Mouse (Mus musculus) left cerebral cortex, postnatal 10 days (tissue): ENCODE measurements at regions not wholly inside any gene's neighbourhood (a gene's known extent, or its start where the extent isn't known, plus 50 kb on each side); places are given as distances from the start of the nearest gene placed in this dataset.
"Not testable (repeated sequence)": the region's sequence is repeated elsewhere in the genome, so short reads cannot be mapped to it uniquely, and the experiment has no call there.

Source experiments
- DNase-seq, 2 experiments: peaks; one replicate each; pipeline ENCODE4 v3.0.0; 2021 to 2022; ENCODE audit warnings: low spot score in 2 of 2, mixed read lengths in 1 of 2; ENCODE audit errors: extremely low spot score in 1 of 2
- intact Hi-C: fragments of 180-260 bp; cut with DNase I; formaldehyde crosslinking; loops from one replicate; pipeline ENCODE4 v1.15.1; 2025

DNA sequence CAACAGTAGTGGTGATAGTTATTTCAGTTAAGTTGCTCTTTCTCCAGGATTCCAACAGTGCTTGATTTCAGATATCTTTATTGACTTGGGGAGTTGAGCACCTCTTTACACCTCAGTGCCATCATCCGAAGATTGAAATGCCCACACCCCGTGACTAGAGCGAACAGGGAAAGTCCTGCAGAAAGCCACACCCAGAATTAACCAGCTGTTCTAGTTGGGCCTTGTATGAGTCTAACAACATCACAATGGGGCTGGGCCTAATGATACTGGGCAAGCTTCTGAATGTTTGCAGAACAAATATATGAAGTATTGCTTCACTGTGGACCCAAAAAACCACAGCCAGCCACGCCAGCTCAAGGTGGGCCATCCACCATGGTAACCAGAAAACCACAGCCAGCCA, 100.1 kb upstream of the Rasgrp1 start:
- DNase-seq, result no peak
- intact Hi-C loops, result no loop called here

DNA sequence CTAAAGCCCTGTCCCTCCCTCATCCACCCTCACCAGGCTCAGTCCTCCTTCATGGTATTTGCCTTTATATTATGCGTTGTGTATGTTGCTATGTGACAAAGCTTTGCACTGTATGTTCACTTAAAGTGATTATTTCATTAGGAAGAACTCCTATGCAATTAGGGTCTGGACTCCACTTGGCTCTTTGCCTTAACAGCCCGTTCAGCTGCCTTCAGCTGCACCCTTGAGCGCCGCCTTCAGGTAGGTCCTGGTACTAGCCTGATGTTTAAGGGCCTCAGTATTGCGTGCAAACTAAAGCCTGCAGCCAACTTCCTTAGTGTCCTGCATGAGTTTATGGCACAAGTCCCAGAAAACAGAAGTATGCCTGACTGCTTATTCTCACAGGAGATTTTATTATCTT, 101.9 kb upstream of the Rasgrp1 start:
- intact Hi-C loops, result no loop called here
- DNase-seq, result peak in 1 of 2 experiments; percentile 53

DNA sequence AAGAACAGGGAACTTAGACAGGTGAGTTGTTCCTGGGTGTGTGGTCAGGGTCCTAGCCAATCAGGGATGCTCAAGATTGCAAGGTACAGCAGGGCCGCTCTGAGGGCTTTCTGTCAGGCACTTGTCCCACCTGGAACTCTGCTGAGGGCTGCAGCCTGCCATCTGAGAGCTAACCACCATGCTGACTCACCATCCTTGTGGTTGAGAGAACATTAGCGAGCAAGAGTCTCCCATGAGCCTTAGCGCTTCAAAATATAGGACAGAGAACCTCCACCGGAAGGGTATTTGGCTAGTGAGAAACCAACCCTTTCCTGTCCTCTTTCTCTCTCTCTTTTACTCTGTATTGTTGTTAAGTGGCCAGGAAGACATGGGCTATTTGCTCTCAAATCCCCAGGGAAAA, 104.1 kb upstream of the Rasgrp1 start:
- intact Hi-C loops, result no loop called here
- no peak for DNase-seq

DNA sequence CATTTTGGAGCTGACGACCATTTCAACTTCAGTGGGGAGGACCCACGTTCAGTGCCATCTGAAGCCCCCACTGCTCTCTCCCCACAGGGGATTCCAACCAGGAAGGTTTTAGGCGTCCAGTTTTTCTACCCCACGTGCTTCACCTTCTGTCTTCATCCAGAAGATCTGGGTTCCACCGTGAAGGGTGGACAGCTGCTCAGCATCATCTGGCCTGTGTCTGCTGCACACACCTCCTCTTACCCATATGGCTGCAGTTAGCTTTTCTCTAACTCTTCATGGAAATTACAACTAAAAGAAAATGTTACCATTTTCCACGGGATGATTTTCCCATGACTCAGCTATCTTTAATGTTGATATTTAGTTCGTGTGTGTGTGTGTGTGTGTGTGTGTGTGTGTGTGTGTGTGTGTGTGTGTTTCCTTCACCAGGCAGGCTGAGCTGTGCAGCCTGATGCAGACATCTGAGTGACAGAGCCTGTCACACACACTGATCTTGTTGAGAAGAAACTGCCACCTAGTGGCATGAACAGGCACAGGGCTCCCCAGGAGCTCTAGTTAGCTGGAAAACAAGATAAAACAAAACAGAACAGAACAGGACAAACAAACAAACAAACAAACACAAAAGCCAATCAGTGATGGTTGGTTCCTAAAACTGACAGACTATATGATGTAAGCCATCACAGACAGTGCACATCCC, 107.5 kb upstream of the Rasgrp1 start:
- peak; percentile 38 to 43 for DNase-seq
- intact Hi-C loops, result no loop called here

DNA sequence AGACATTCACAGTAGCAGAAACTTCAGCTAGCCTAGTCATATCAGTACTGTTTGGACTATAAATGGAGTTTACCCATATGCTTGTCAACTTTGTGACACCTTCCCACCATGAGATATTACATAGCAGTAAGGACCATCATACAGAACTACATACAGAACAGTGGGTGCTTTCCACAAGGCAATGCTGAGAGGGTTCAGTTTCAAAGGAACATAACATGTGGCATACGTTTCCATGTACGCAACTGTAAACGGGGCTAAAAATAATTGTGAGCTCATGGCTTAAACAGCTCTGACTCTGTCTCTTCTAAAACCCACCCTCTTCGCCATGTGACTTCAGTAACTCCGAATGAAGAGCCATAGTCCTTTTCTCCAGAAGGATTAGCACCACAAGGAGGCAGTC, 109.0 kb upstream of the Rasgrp1 start:
- intact Hi-C loops, result no loop called here
- DNase-seq, result no peak

DNA sequence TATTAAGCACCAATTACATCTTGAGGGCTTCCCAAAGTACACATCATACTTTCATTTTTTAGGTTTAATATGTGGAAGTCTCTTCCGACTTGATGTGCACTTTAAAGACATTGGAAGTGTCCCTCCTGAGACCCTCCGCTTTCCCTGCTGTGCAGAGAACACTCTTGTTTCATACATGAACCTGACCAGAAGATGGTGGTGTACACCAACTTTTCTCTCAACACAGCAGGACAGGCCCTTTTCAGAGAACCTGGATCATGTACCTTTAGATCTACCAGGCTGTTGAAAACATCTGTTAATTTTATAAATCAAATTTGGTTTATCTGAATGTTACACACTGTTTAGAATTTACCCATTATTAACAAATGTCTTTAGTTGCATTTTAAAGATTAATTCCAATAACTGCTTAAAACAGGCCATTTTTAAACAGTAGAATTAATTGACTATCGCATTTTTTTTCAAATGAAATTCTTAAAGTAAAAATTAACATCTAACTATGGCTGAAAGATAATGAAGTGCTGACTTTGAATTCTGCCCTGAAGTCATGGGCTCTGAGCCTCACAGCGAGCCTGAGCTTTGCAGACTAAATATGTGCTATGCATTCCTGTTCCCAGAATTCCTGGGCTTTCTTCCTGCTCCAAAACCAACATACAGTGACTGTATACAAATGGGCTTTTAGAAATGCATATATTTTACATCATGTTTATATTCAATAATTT, 112.4 kb upstream of the Rasgrp1 start:
- intact Hi-C loops, result loop anchor here (2.0 kb wide), 2 partner anchors 656 to 790 kb away; partner anchors contain the start of gene Thbs1
- DNase-seq, result peak in 1 of 2 experiments; percentile 38

DNA sequence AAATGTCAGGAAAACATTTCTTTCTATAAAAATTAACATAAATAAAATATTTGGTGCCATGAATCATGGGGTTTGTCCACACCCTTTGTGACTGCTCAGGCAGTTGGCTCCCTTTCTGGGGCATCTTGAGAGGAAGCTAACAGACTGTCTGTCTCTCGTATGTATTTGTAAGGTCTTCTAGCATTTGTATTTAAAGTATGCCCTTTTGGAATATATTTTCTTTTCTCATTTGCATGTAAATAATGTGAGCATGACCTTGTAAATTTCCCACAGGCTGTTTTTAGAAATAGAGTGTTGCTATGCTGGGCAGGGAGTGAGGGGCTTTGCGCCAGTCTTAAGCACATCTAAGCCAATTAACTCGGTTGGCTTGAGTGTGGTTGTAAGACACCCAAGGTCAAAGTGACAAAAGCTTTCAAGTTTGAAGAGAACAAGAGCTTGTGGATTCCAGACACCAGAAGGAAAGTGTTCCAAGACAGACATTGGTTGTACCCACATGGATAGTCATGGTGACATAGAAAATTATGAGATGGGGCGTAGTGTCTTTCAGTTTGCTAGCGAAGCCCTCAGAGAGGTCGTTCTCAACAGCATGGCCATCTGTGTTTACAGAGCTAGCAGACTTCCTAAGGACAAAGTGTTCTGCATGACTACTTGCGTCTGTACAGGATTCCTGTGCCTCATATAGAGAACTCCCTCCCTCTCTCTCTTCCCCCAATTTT, 113.1 kb upstream of the Rasgrp1 start:
- DNase-seq, result no peak
- intact Hi-C loops, result loop anchor here (2.0 kb wide), 2 partner anchors 655 to 789 kb away; partner anchors contain the start of gene Thbs1

DNA sequence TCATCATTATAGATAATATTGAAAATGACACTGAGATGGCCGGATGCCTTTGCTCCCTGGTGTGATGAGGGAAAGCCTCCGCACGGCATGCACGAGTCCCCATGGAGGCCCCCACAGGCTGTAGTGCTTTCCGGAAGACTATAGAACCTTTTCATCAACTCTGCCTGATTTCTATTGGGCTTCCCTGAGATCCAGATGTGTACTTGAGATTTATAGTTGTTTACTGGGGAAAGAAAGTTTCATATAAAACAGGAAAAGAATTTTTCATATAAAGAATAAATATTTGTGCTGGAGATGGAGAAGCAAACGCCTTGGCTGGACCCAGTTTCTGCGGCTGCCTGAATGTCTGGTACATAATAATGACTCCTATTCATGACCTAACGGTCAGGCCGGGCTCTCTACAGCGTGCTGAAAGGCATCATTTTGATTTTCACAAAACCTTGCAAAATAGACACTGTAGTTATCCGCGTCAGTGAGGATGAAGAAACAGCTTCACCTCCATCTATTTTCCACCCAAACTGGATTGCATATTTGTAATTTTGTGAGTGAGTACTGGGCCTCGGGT, 113.7 kb upstream of the Rasgrp1 start:
- DNase-seq, result no peak
- intact Hi-C loops, result no loop called here

DNA sequence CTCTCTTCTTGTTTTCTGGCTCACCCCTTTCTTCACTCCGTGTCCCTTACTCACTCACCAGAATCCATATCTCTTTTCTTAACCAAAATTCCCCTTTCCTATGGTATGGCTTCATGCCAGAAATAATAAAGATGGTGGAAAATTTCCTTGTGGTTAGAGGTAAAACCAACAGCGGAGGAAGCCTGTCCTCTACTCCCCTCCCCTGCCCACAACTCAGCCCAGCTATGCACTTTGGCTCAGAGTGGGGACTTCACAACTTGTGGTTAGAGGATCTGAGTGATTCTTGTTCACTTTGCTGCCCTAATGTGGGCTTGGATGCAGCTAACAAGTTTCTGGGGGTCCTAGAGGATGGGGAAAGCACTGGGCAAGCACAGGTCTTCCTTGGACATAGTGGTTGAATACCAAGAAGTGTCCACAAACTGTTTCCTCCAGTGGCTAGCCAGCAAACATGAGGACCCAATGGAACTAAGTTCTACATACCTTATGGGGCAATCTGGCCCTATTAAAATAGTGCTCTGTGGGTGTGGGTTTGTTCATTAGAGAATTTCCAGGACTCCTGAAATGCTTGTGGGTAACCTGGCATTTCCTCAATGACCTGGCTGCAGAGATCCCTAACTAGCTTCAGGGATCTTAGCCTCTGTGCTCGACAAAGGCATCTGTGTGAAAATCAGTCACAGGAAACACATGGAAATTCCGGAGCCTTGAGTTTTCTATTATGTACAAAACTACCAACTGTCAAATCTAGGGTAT, 118.9 kb upstream of the Rasgrp1 start:
- DNase-seq, result no peak
- intact Hi-C loops, result no loop called here

DNA sequence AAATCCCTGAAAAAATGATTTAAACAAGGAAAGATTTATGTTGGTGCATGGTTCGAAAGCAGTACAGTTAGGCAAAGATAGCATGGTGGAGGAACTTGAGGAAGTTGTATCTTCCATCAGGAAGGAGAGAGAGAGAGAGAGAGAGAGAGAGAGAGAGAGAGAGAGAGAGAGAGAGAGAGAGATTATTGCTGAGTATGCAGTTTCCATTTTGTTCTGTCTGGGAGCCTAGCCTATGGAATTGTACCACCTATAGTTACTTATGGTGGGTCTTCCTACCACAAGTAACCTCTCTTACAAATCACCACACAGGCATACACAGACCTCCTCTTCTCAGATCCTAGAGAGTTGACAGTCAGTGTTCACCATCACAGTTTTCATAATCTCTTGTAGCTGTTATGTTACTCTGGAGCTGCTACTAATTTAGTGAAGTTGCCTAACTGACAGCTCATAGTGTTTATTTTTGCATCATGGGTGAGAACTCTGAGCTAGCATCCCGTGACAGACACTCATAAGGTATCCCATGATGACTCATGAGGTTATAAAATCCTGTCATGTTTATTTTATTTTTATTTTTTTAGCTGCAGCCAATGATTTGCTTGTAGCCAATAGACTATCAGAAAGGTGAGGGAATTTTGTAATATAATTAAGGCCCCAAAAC, 132.2 kb upstream of the Rasgrp1 start:
- intact Hi-C loops, result no loop called here

DNA sequence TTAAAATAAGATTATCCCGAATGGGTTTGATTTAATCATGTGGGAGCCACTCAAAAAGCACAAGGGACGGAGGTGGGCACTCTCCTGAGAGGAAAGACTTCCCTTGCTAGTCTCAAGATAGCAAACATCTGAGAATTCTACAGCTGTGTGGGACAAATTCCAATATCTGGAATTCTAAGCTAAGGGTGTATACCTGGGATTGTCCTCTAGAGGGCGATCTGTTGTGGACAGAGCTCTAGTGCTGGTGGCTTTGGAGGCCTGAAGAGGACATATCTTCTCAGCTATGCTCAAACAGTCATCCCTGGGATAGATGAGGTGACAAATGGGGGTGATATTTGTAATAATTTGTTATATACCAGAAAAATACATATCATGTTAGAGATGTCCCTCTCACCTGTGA, 132.8 kb upstream of the Rasgrp1 start:
- no peak for DNase-seq
- intact Hi-C loops, result no loop called here

More for the DNA sequence above, 132.2 kb upstream of the Rasgrp1 start:
- no peak for DNase-seq

DNA sequence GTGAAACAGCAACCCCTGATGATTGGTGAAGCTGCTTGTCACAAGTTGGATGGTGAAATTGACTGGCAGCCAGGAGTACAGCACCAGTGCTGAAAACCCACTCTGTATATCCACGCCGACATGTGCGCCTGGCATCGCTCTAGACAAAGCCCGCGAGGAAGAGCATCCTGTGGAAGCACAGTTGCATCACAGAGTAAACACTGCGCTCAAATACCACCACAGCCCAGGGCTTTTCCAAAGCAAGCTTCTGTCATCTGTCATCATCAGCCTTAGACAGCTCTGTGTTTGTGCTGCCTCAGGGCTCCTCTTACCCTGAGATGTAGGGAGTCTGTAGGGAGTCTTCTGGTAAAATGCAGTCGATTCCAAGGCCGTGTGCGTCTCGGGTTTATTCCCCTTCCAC, 134.7 kb upstream of the Rasgrp1 start:
- not testable (repeated sequence) for DNase-seq

DNA sequence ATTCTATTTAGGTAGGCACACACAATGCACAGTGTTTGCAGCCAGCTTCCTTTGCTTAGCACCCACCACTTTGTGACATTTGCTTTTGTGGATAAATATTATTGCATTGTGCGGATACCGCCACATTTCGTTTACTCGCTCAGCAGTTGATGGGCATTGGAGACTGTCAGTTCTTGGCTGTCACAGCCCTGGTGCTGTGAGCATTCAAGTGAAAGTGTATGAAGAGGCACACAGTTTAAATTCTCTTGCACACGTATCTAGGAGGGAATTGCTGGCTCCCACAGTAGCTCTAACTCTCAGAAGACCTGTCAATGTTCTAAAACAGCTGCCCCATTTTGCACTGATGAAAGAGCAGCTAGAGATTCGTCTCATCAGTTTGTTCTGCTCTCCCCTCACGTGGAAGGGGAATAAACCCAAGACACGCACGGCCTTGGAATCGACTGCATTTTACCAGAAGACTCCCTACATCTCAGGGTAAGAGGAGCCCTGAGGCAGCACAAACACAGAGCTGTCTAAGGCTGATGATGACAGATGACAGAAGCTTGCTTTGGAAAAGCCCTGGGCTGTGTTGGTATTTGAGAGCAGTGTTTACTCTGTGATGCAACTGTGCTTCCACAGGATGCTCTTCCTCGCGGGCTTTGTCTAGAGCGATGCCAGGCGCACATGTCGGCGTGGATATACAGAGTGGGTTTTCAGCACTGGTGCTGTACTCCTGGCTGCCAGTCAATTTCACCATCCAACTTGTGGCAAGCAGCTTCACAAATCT, 136.6 kb upstream of the Rasgrp1 start:
- intact Hi-C loops, DNase-seq: not testable (repeated sequence)

More for the DNA sequence above, 134.7 kb upstream of the Rasgrp1 start:
- intact Hi-C loops, result not testable (repeated sequence)

DNA sequence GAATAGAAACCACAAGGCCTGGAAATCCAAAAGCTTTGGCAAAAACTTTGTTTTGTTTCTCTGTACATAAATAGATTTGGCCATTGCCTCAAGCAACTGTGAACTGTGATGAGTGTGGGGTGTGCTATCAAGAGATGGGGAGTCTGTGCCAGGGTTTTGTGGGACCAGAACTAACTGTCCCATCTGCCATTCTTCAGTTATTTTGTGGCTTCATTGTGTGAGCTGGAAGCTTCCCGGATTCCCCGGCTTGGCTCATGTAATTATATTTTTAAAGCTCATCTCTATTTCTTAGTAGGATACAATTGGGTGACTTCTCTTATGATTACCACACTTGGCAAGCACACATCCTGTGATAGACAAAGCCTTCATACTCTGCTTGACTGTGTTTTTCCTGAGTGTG, 143.6 kb upstream of the Rasgrp1 start:
- intact Hi-C loops, result no loop called here
- no peak for DNase-seq

DNA sequence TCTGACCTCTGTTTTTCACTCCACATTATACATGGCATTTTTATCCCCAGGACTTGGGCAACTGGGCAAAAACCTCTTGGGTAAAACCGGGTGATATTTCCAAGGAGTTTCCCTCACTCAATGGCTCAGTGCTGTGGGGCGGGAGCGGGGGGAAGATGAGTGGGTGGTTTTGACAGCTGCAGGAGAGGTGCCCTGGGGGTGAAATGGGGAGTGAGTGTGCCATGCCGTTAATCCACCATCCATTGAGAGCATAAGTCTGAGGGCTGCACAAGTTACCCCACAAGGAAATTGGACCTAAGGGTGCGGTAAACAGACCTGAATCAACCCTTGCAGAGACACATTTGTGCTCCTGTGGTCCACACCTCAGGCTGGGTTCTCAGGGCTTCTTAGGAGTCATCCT, 155.8 kb upstream of the Rasgrp1 start:
- no peak for DNase-seq
- intact Hi-C loops, result no loop called here

DNA sequence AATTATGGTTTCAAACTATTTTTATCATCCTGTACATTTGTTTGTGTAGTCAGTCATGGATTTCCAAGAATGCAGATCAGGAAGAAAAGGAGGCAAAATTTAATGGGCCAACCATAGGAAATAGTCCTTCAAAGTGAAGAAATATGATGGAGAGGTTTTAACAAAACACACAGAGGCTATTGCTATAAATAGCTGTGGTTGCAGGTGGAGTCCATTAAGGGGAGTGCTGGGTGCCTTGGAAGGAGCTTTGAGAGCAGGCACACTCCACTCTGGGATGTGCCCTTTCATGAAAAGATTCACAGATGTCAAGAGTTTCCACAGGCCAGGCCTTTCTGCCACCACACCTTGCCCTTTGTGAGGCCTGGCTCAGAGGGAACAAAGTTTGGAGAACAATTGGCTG, 159.8 kb upstream of the Rasgrp1 start:
- intact Hi-C loops, result no loop called here
- DNase-seq, result no peak

DNA sequence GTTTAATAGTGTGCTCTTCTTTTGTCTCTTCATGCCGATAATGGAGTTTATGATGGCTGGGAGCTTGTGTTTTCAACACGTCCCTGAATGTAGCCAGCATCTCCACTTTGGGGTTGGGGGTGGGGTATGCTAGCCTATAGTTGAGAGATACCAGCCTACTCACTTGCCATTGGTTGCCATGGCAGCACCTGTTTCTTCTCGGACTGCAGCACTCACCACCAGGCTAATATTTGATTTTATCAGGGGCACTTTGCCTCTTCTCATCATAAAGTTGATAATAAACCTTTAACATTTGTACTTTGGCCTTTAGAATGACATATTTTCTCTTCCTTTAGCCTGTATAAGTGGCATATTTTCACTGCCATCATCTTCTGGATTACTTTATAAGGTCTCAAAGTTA, 168.9 kb upstream of the Rasgrp1 start:
- intact Hi-C loops, result no loop called here
- peak in 1 of 2 experiments; percentile 18 for DNase-seq

DNA sequence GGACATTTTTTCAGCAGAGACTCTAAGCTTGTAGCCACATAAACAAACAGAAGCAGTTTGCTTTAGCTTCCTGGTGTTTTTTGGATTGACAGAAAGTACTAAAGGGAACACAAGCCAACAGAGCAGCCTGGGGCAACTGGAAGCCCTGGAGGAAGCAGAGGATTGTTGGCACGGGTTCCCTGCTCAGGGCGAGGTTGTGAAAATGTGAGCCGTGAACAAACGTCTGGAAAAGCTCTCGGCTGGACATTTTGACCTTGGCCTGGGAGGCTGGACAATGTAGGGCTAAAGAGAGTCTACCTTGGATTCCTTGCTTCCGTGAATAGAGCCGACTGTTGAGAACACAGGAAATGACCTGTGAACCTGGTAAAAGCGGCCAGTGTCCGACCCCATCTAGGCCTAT, 169.8 kb upstream of the Rasgrp1 start:
- DNase-seq, result peak; percentile 0 to 26
- intact Hi-C loops, result no loop called here
